Mouse (Mus musculus): Measurements from ENCODE around the gene Mif4gd.

The Mif4gd gene

DNA sequence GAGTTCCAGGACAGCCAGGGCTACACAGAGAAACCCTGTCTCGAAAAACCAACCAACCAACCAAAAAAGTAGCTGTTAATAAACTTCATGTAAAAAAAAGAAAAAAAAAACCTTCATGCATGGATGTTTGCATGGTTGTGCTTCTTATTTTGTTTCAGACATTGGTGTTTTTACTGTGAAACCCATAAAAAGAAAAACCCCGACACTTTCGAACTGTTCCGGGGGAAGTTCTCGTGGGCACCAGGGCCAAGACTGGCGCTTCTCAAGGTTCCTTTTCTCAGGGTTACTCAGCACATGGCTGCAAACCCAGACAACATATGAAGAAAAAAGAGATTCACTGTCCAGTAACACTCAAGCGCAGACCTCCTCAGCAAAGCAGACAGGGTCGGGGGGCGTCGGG is 20.1 kb upstream of the Mif4gd start:
- peak; percentile 40 for DNase-seq (ENCODE audit: low read depth, low spot score)

- peak; percentile 76 for DNase-seq (ENCODE audit: low read depth, low spot score)
These were observed 19.5 kb upstream of the Mif4gd start for GRCm38 (mm10) chr11:115632247-115632646.

DNA sequence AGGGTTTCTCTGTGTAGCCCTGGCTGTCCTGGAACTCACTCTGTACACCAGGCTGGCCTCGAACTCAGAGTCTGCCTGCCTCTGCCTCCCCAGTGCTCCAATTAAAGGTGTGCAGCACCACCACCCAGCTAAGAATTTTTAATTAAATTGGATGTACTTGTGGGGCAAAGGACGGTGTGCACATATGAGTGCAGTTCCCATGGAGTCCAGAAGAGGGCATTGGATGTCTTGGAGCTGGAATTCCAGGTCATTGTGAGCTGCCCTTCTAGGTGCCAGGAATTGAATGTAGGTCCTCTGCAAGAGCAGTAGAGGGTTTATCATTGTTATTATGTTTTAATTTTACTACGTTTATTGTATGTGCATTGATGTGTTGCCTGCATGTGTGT is 18.7 kb upstream of the Mif4gd start:
- peak; percentile 53 for DNase-seq (ENCODE audit: low read depth, low spot score)

- DNase-seq (ENCODE audit: low read depth, low spot score) = peak; percentile 92
These were observed 18.0 kb upstream of the Mif4gd start for GRCm38 (mm10) chr11:115630532-115631504.

- peak; percentile 88 for DNase-seq (ENCODE audit: low read depth, low spot score)
These were observed 17.2 kb upstream of the Mif4gd start for GRCm38 (mm10) chr11:115629734-115630531.

DNA sequence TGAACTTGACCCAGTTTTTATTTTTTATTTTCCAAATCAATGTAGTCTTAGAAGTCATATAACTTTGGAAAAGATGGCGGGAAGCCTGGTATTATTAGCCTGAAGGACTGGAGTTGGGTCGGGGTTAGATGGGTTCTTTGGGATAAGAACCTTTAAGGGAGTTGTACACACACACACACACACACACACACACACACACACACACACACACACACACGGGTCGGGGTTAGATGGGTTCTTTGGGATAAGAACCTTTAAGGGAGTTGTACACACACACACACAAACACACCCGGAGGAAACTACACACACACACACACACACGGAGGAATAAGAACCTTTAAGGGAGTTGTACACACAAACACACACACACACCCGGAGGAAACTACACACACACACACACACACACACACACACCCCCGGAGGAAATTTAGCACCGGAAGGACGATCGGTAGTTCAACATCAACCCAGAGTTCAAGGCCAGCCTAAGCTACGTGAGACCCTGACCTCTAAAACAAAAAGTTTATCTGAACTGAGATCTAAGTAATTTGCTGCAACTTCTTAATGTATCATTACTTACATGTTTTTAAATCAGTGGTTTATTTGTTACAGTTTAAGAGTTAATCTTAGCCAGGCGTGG is 15.8 kb upstream of the Mif4gd start:
- peak; percentile 54 for DNase-seq (ENCODE audit: low read depth, low spot score)

GRCm38 (mm10) chr11:115627705-115628464 is 15.1 kb upstream of the Mif4gd start, which contains the start of gene Slc25a19:
Gene Slc25a19 (minus strand): TSS chr11:115628295.
- peak; percentile 100 for DNase-seq (ENCODE audit: low read depth, low spot score)

DNA sequence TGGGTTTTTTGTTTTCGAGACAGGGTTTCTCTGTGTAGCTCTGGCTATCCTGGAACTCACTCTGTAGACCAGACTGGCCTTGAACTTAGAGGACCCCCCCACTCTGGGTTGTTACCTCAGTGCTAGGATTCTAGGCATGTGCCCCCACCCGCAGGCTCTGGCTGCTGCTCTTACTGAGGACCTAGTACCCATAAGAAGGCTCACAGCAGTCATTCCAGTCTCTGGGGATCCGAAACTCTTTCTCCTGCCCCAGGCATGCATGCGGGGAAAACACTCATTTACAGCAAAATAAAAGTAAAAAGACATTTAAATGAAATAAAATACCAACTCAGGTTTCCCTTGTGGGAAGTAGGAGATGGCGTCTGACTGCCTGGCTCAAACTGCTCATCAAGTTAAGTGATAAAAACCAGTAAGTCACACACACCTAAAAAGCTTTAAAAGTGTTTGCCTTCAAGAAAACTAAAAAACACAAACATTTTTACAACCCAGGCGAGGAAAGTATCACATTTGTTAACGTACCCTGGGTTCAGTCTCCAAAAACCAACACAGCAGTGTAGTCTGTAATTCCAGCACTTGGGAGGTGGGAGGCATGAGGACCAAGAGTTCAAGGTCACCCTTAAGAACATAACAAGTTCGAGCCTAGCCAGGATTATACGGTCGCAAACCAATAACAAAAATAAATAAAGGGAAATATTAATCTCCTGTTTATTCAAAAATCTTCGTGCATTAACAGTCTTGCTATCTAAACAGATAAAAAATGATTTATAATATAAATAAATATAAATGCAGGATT is 14.3 kb upstream of the Mif4gd start:
- no peak for DNase-seq (ENCODE audit: low read depth, low spot score)

DNA sequence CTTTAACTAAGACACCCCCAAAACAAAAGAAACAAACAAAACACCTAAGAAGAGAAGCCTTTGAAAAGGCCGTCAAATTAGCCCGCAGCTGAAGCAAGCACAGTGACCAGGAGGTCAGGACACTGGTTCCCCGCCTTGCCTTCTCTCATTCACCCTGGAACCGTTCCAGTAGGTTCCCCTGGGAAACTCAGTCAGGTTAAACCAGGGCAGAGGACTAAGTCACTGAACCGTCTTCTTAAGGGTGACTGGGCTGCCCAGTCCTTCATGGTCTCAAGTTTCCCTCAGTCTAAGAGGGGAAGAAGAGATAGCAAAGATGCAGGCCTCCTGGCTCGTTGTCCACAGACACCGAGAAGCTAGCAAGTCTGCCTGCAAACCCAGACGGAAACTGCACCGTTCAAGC is 13.1 kb upstream of the Mif4gd start:
- DNase-seq (ENCODE audit: low read depth, low spot score) = no peak

- DNase-seq (ENCODE audit: low read depth, low spot score) = peak; percentile 41
These were observed 10.8 kb upstream of the Mif4gd start for GRCm38 (mm10) chr11:115623487-115624070.

- no peak for DNase-seq (ENCODE audit: low read depth, low spot score)
These were observed 7.2 kb upstream of the Mif4gd start for GRCm38 (mm10) chr11:115619949-115620348.

DNA sequence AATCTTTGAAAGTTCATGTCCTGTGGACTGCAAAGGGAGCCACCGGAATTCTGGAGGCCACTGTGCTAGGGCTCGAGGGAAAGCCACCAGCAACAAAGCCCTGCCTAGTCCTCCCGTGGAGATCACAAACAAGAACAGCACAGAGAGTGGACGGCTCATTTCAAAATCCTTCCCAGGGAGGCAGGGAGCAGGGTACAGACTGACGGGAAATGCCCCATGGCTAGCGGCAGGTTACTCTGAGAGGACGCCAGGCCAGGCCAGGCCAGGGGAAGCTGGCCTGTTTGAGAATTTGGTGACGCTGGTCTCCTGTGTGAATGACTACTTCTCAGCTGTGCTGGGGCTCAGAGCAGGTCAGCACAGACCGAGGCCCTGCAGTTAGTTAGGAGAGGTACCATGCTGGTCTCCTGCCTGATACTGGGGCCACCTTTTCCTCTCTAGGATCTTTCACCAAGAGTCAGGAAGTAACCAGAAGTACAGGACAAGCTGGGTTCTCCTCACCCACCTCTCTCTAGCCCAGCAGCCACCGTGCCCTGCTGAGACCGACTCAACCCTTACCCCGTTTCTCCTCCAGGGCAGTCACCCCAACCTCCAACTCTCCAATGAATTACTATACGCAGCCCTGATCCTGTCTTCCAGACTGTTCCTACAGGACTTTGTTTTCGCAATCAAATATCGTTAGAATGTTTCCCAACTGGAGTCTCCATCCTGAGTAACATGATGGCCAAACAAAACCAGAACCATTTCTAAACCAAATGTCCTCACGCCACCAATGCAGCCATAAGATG is 6.2 kb upstream of the Mif4gd start:
- DNase-seq (ENCODE audit: low read depth, low spot score) = no peak

DNA sequence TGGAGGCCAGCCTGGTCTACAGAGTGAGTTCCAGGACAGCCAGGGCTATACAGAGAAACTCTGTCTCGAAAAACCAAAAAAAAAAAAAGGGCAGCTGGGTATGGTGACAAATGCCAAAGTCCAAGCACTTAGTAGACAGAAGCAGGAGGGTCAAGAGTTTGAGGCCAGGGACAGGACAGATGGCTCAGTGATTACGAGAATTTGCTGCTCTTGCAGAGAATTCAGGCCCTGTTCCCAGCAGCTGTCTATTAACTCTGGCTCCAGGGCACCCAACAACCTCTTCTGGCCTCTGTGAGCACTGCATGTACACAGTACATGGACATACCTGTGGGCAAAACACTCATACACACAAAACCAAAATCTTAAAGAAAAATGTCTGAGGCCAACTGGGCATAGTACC is 5.2 kb upstream of the Mif4gd start:
- no peak for DNase-seq (ENCODE audit: low read depth, low spot score)

GRCm38 (mm10) chr11:115616893-115617292 is 4.1 kb upstream of the Mif4gd start:
- no peak for DNase-seq (ENCODE audit: low read depth, low spot score)

GRCm38 (mm10) chr11:115616371-115616770 is 3.6 kb upstream of the Mif4gd start:
- no peak for DNase-seq (ENCODE audit: low read depth, low spot score)

DNA sequence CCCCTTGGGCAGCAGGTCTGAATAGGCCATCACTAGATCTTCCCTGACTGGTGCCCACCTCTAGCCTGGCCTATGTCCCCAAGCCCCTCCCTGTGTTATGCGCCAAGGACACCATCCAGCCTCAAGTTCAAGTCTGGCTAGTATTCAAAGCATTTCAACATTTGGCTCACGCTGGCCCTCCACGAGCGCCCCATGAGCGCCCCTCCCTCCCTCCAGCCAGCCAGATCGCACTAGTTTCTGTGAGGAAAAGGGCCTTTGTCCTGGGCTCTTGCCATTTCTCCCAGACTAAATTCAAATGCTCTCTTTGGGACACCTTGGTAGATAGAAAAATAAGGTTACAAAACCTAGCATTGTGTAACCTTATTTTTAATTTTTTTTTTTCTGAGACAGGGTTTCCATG is 3.1 kb upstream of the Mif4gd start:
- no peak for DNase-seq (ENCODE audit: low read depth, low spot score)

GRCm38 (mm10) chr11:115615108-115615825 is 2.5 kb upstream of the Mif4gd start:
- DNase-seq (ENCODE audit: low read depth, low spot score) = no peak

DNA sequence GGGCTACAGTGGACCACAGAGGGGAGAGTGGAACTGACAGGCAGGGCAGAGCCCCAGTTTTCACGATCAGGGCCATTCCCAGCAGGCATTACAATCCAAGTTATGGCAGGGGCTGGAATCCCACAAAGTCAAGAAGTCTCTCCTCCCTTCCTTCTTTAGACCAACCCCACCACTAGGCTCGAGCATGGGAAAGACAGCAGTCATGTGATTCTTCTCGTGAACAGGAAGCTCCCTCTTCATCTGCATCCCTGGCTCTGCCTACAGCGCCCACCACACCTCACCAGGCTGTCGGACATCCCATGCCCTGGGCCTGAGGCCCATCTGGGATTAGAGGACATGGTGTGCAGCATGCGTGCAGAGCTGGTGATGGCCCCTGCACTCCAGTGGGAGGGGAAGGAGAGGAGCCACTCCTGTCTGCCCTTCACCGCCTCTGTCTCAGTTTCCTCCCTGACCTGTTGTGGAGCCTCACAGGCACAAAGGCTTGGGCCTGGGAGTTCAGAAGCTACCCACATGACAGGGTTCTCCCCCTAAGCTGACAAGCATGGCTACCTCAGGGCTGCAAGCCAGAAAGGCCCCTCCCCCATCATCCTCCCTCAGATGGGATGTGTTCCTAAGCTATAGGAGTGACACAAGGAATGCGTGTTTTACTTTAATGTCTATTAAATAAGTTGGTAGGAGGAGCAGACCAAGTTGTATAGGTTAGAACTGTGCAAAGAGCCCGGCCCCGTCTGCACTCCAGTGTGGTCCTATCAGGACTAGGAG is 1.8 kb upstream of the Mif4gd start:
- DNase-seq (ENCODE audit: low read depth, low spot score) = no peak

Measured in CD4-positive helper T cell, adult 2 months (primary cell).